8 mouse cellular contexts compared by ENCODE assay signal in the genomic region with DNA sequence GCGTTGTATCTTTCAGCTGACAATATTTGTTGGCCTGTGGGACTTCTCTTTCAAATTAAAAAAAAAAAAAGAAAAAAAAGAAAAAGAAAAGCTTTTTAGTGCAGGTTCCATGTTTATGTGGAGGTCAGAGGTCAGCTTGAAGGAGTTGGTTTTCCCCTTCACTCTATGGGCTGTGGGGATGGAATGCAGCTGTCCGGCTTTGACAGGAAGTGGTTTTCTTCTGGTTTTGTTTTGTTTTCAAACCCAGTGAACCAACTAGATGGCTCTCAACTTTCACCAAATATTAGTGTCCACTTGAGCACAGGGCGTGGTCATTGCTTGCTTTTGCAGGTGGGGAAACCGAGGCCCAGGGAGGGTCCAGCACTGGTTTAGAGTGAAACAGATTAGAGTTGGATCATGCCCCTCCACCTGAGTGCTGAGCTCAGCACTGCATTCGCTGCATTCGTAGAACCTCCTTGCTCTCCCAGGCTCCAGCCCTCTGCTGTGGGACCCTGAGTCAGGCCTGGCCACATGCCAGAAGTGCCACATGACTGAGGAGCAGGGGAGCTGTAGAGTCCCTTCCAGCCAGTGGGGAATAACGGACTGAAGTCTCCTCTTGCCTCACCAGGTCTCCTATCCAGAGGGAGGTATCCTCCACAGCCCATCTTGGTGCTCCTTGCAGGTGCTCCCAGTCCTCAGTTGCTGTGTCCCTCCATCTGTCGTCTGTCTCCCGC.
DNase-seq lines count a peak whose midpoint lies in the region; ATAC-seq and TF ChIP-seq lines count a peak whose summit lies in the region.

No protein-coding gene starts in this region.

- no peaks in the 10 kb centered on the region for H3K27me3 ChIP-seq in kidney, embryonic 15.5 days
- no peaks in the 10 kb centered on the region for H3K27me3 ChIP-seq in G1E (ENCODE audit: insufficient read depth, low read length)
- H3K27me3 ChIP-seq in embryonic facial prominence, embryonic 10.5 days (replicated peaks; ENCODE audit: low read depth, poor library complexity, severe bottlenecking): no peaks in the 10 kb centered on the region

- no peak overlapping the region for H3K9ac ChIP-seq in kidney, embryonic 15.5 days

- no peak overlapping the region for H3K4me3 ChIP-seq in kidney, embryonic 15.5 days (replicated peaks)
- 0 out of 2 replicates have a peak overlapping the region, but pooled peaks have one; percentile 5 for H3K4me3 ChIP-seq in G1E (ENCODE audit: low read depth, low read length)
- H3K4me3 ChIP-seq in embryonic facial prominence, embryonic 10.5 days: no peak overlapping the region
- no peak overlapping the region for H3K4me3 ChIP-seq in layer of hippocampus, adult 2 months

- peak overlapping the region; percentile 18 for H3K4me2 ChIP-seq in kidney, embryonic 15.5 days

- H3K4me1 ChIP-seq in kidney, embryonic 15.5 days: peaks cover 74% of the 10 kb centered on the region
- no peaks in the 10 kb centered on the region for H3K4me1 ChIP-seq in G1E (ENCODE audit: insufficient read depth, low read depth, low read length)
- H3K4me1 ChIP-seq in embryonic facial prominence, embryonic 10.5 days: peaks cover 74% of the 10 kb centered on the region

- no peaks in the 10 kb centered on the region for H3K36me3 ChIP-seq in kidney, embryonic 15.5 days
- H3K36me3 ChIP-seq in G1E (replicated peaks): no peaks in the 10 kb centered on the region
- no peaks in the 10 kb centered on the region for H3K36me3 ChIP-seq in embryonic facial prominence, embryonic 10.5 days (replicated peaks)

- TF ChIP-seq CTCF in G1E (IDR thresholded peaks at IDR 0.05; ENCODE audit: low read depth, low read length): no peak
- TF ChIP-seq CTCF in layer of hippocampus, adult 2 months (conservative IDR thresholded peaks at IDR 0.05): no peak

- WGBS in kidney, embryonic 15.5 days: 23% methylated on average over 9 of the region's 9 CpGs
- 58% methylated on average over 9 of the region's 9 CpGs for WGBS in embryonic facial prominence, embryonic 10.5 days

- no peaks in the 10 kb centered on the region for H3K9me3 ChIP-seq in kidney, embryonic 15.5 days (replicated peaks)
- peaks cover 77% of the 10 kb centered on the region for H3K9me3 ChIP-seq in G1E (replicated peaks)
- H3K9me3 ChIP-seq in embryonic facial prominence, embryonic 10.5 days: no peaks in the 10 kb centered on the region

- ATAC-seq in kidney, embryonic 15.5 days (replicated peaks; ENCODE audit: low FRiP score): peak; percentile 77
- ATAC-seq in G1E (ENCODE audit: extremely low read depth, insufficient number of reproducible peaks, low FRiP score, poor library complexity, severe bottlenecking): no peak

- DNase-seq in kidney, adult 18-20 months: no peak
- DNase-seq in G1E (ENCODE audit: low spot score): no peak
- no peak for DNase-seq in embryonic facial prominence, embryonic 10.5 days (ENCODE audit: low spot score)
- DNase-seq in induced T-regulatory cell, adult 2 months (ENCODE audit: low read depth): peak; percentile 33
- DNase-seq in lung, postnatal 4 days: peak; percentile 76 to 87
- no peak for DNase-seq in cerebellum, adult 9-11 months
- no peak for DNase-seq in layer of hippocampus, adult 2 months (ENCODE audit: low spot score in 2 of 2)

- H3K27ac ChIP-seq in kidney, embryonic 15.5 days: peak overlapping the region; percentile 89
- H3K27ac ChIP-seq in embryonic facial prominence, embryonic 10.5 days (replicated peaks): peak overlapping the region; percentile 70
- no peak overlapping the region for H3K27ac ChIP-seq in layer of hippocampus, adult 2 months

Comparison
In these comparisons a context has a peak if more than half of its experiments do, and no peak if none do; other contexts are left out.
1. DNase-seq: peak in induced T-regulatory cell, adult 2 months (single experiment) and lung, postnatal 4 days (2 of 2); none in kidney, adult 18-20 months (single experiment), G1E (single experiment), embryonic facial prominence, embryonic 10.5 days (single experiment), cerebellum, adult 9-11 months (single experiment) and layer of hippocampus, adult 2 months (0 of 2).